ENCODE assay signal across 11 mouse cellular contexts in the genomic region with DNA sequence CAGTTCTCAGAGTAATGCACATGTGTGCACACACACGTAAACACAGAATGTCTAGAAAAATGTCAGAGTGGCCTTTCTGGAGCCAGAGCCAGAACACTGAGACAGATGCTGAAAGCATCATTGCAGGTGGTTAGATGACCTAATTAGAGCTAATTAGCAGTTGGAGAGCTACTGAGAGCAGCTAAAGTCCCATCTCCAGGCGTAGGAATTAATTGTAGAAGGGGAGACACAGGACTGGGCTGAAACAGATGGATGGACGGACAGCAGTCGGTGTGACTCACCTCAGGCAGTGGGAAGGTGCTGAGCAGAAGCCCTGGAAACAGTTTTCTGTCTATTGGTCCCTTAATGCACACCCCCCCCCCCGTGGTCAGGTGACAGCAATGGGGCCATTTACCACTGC.
"Had no signal": no experiment of that assay in that cellular context is flagged by ENCODE, and none has a peak within 500 bp of the region (broad histone marks: within the 10 kb centered on the region; RNA-seq: fewer than 3 reads in every experiment).

No protein-coding gene starts in this region.

- ATAC-seq: lung, postnatal 0 days; midbrain, embryonic 16.5 days had no signal

- H3K4me3 ChIP-seq: liver, embryonic 15.5 days; midbrain, embryonic 12.5 days had no signal

- H3K27ac ChIP-seq: liver, embryonic 15.5 days; midbrain, embryonic 12.5 days had no signal

- H3K36me3 ChIP-seq: liver, embryonic 15.5 days; midbrain, embryonic 12.5 days had no signal

- DNase-seq: kidney, postnatal 14 days; left cerebral cortex, postnatal 4 days; lung, adult 2 months; lung, postnatal 4 days; thymus, adult 18-20 months; thymus, postnatal 14 days had no signal

- H3K9ac ChIP-seq: liver, embryonic 15.5 days; midbrain, embryonic 12.5 days had no signal

- H3K4me1 ChIP-seq: liver, embryonic 15.5 days; midbrain, embryonic 12.5 days had no signal

- H3K4me2 ChIP-seq: liver, embryonic 11.5 days; liver, embryonic 15.5 days; midbrain, embryonic 12.5 days had no signal

- H3K27me3 ChIP-seq: liver, embryonic 15.5 days; midbrain, embryonic 12.5 days had no signal

- H3K9me3 ChIP-seq: liver, embryonic 15.5 days; midbrain, embryonic 12.5 days had no signal
